Mouse (Mus musculus) limb, embryonic 15.5 days (tissue): ENCODE measurements around the gene Frem2. TPM values are rescaled to one million over a fixed set of nuclear protein-coding genes. Genes with fewer than 3 reads are reported as not detected.

Experiments used
- polyA plus RNA-seq: library from polyadenylated mRNA; unstranded; fragments of >200 nt; fragmentation: Nextera tagmentation; extraction: Ambion mirVana; gene quantifications from 2 replicates; pipeline ENCODE4 v1.2.1, GENCODE M21; 2015

Gene Frem2
- polyA plus RNA-seq, 1 experiment from 2014 or later = 5.2 TPM

Other genes starting within 250 kb of the Frem2 start
- gene Nhlrc3, start 194.0 kb downstream of the Frem2 start, polyA plus RNA-seq = 9.3 and 9.7 TPM in 2 replicates
- gene Proser1, start 193.7 kb downstream of the Frem2 start, polyA plus RNA-seq = 13.3 and 13.5 TPM in 2 replicates
- gene Stoml3, start 168.7 kb downstream of the Frem2 start, polyA plus RNA-seq = 0.10 TPM in 1 of 2 replicates, not detected in the other
- gene Gm10985, start 187.7 kb upstream of the Frem2 start, polyA plus RNA-seq = not detected in 2 replicates
- 114 and 115 TPM in 2 replicates for gene Ufm1, start 206.5 kb upstream of the Frem2 start, polyA plus RNA-seq